Mouse (Mus musculus): ENCODE measurements around the gene Aym1.
A peak's percentile ranks its signal among the peaks of the same experiment; 100 is the strongest.

The Aym1 gene

GRCm38 (mm10) chr5:113354311-113354710 is 2.8 kb upstream of the Aym1 start:
- DNase-seq (ENCODE audit: low read depth) = no peak

- DNase-seq (ENCODE audit: low read depth) = no peak
Observed at GRCm38 (mm10) chr5:113357656-113358055, 562 bp downstream of the Aym1 start.

GRCm38 (mm10) chr5:113358833-113359232 is 1.7 kb downstream of the Aym1 start:
- no peak for DNase-seq (ENCODE audit: low read depth)

GRCm38 (mm10) chr5:113361283-113361682 is 4.2 kb downstream of the Aym1 start:
- DNase-seq (ENCODE audit: low read depth) = no peak

GRCm38 (mm10) chr5:113362258-113362996 is 5.3 kb downstream of the Aym1 start:
- no peak for DNase-seq (ENCODE audit: low read depth)

- DNase-seq (ENCODE audit: low read depth) = no peak
Observed at GRCm38 (mm10) chr5:113363177-113363576, 6.1 kb downstream of the Aym1 start.

- DNase-seq (ENCODE audit: low read depth) = peak; percentile 77
Observed at GRCm38 (mm10) chr5:113365921-113366320, 8.8 kb downstream of the Aym1 start.

- DNase-seq (ENCODE audit: low read depth) = peak; percentile 8
Observed at GRCm38 (mm10) chr5:113367726-113368125, 10.6 kb downstream of the Aym1 start.

- DNase-seq (ENCODE audit: low read depth) = no peak
Observed at GRCm38 (mm10) chr5:113369262-113369868, 12.3 kb downstream of the Aym1 start.

GRCm38 (mm10) chr5:113372449-113372848 is 15.4 kb downstream of the Aym1 start:
- no peak for DNase-seq (ENCODE audit: low read depth)

GRCm38 (mm10) chr5:113372995-113373950 is 16.2 kb downstream of the Aym1 start:
- peak; percentile 36 for DNase-seq (ENCODE audit: low read depth)

- DNase-seq (ENCODE audit: low read depth) = no peak
Observed at GRCm38 (mm10) chr5:113374290-113374689, 17.2 kb downstream of the Aym1 start.

- DNase-seq (ENCODE audit: low read depth) = peak; percentile 54
Observed at GRCm38 (mm10) chr5:113375783-113376182, 18.7 kb downstream of the Aym1 start.

- DNase-seq (ENCODE audit: low read depth) = no peak
Observed at GRCm38 (mm10) chr5:113376292-113376691, 19.2 kb downstream of the Aym1 start.

GRCm38 (mm10) chr5:113379416-113379815 is 22.3 kb downstream of the Aym1 start:
- no peak for DNase-seq (ENCODE audit: low read depth)

GRCm38 (mm10) chr5:113380553-113380952 is 23.5 kb downstream of the Aym1 start:
- no peak for DNase-seq (ENCODE audit: low read depth)

GRCm38 (mm10) chr5:113382580-113382979 is 25.5 kb downstream of the Aym1 start:
- DNase-seq (ENCODE audit: low read depth) = no peak

- no peak for DNase-seq (ENCODE audit: low read depth)
Observed at GRCm38 (mm10) chr5:113393766-113394165, 36.7 kb downstream of the Aym1 start.

GRCm38 (mm10) chr5:113396286-113396934 is 39.3 kb downstream of the Aym1 start:
- DNase-seq (ENCODE audit: low read depth) = no peak

- no peak for DNase-seq (ENCODE audit: low read depth)
Observed at GRCm38 (mm10) chr5:113397443-113398317, 40.6 kb downstream of the Aym1 start.

- no peak for DNase-seq (ENCODE audit: low read depth)
Observed at GRCm38 (mm10) chr5:113402702-113403101, 45.6 kb downstream of the Aym1 start.
